Mouse (Mus musculus) cerebellum, adult 2 months (tissue): Measurements from ENCODE around the gene Ide.

Experiments
- CTCF ChIP-seq: fragments of 200-500 bp; IDR thresholded peaks from 2 replicates; pipeline ENCODE4 v1.5.1; 2011; ENCODE audit warnings: low read depth, mild to moderate bottlenecking, control low read depth, low read length, moderate library complexity, borderline replicate concordance; ENCODE audit not compliant: insufficient read depth
- POLR2A ChIP-seq: fragments of 200-500 bp; IDR thresholded peaks from 2 replicates; pipeline ENCODE4 v1.6.1; 2011; ENCODE audit warnings: low read length, control low read depth, borderline replicate concordance; ENCODE audit not compliant: insufficient read depth

- TF ChIP-seq POLR2A = no peak
- no peak for TF ChIP-seq CTCF
Observed at GRCm38 (mm10) chr19:37346258-37346657, 8.6 kb upstream of the Ide start.
